21 mouse cellular contexts compared by ENCODE assay signal in genomic region chr9:94424438-94425135, GRCm38 (mm10).
DNase-seq lines count a peak whose midpoint lies in the region; ATAC-seq and TF ChIP-seq lines count a peak whose summit lies in the region.
"Had no signal": no experiment of that assay in that cellular context is flagged by ENCODE, and none has a peak within 500 bp of the region (broad histone marks: within the 10 kb centered on the region; RNA-seq: fewer than 3 reads in every experiment).

No protein-coding gene starts in this region.

- peak; percentile 48; the same call in 1 of the 2 replicates for ATAC-seq in hindbrain, embryonic 11.5 days (ENCODE audit: low FRiP score)
- no peak for ATAC-seq in hindbrain, postnatal 0 days
- ATAC-seq in hindbrain, embryonic 15.5 days (ENCODE audit: low FRiP score, low read depth): peak; percentile 66
- ATAC-seq in neural tube, embryonic 13.5 days (ENCODE audit: low read depth): peak; percentile 91
- no peak for ATAC-seq in forebrain, embryonic 13.5 days
- ATAC-seq: intestine, embryonic 16.5 days had no signal

- TF ChIP-seq CTCF in hindbrain, postnatal 0 days (IDR thresholded peaks at IDR 0.05; ENCODE audit: low read depth): no peak
- no peak for TF ChIP-seq CTCF in cerebellum, adult 2 months (IDR thresholded peaks at IDR 0.05; ENCODE audit: borderline replicate concordance, insufficient read depth, low read depth, low read length)
- no peak for TF ChIP-seq CTCF in gastrocnemius, adult 2 months (IDR thresholded peaks at IDR 0.05)

- no peak for DNase-seq in hindbrain, embryonic 11.5 days (ENCODE audit: low spot score)
- DNase-seq in hindbrain, postnatal 0 days (ENCODE audit: low spot score): no peak
- DNase-seq in fat pad, adult 2 months (ENCODE audit: extremely low read depth, low read depth, low spot score): peak; percentile 58
- no peak for DNase-seq in cerebellum, adult 2 months
- no peak for DNase-seq in gastrocnemius, adult 2 months
- DNase-seq: cerebellum, adult 11-12 months; cerebellum, postnatal 25 days; kidney, adult 9 months; kidney, postnatal 14 days; liver had no signal

- no peak overlapping the region for H3K4me2 ChIP-seq in hindbrain, embryonic 11.5 days (replicated peaks; ENCODE audit: low read depth, low read length)
- no peak overlapping the region for H3K4me2 ChIP-seq in hindbrain, postnatal 0 days (ENCODE audit: low read depth, low read length)
- no peak overlapping the region for H3K4me2 ChIP-seq in hindbrain, embryonic 15.5 days
- no peak overlapping the region for H3K4me2 ChIP-seq in neural tube, embryonic 13.5 days
- H3K4me2 ChIP-seq in forebrain, embryonic 13.5 days: no peak overlapping the region
- H3K4me2 ChIP-seq: embryonic facial prominence, embryonic 15.5 days; liver, embryonic 15.5 days; lung, embryonic 15.5 days had no signal

- no peak for TF ChIP-seq POLR2A in cerebellum, adult 2 months (IDR thresholded peaks at IDR 0.05; ENCODE audit: borderline replicate concordance, insufficient read depth, low read length)

- H3K4me3 ChIP-seq in hindbrain, embryonic 11.5 days (ENCODE audit: low read depth, low read length): no peak overlapping the region
- no peak overlapping the region for H3K4me3 ChIP-seq in hindbrain, postnatal 0 days (ENCODE audit: low read length)
- H3K4me3 ChIP-seq in hindbrain, embryonic 15.5 days: no peak overlapping the region
- no peak overlapping the region for H3K4me3 ChIP-seq in neural tube, embryonic 13.5 days
- no peak overlapping the region for H3K4me3 ChIP-seq in cerebellum, adult 2 months (replicated peaks; ENCODE audit: insufficient read depth, low read depth, low read length)
- H3K4me3 ChIP-seq in gastrocnemius, adult 2 months: no peak overlapping the region
- H3K4me3 ChIP-seq in forebrain, embryonic 13.5 days: no peak overlapping the region
- H3K4me3 ChIP-seq: embryonic facial prominence, embryonic 15.5 days; heart, embryonic 10.5 days; limb, embryonic 10.5 days; liver, embryonic 15.5 days; lung, embryonic 15.5 days; myocyte had no signal

- no peaks in the 10 kb centered on the region for H3K27me3 ChIP-seq in hindbrain, embryonic 11.5 days (ENCODE audit: control insufficient read depth, insufficient read depth, low read length)
- no peaks in the 10 kb centered on the region for H3K27me3 ChIP-seq in hindbrain, postnatal 0 days (ENCODE audit: insufficient read depth, low read length)
- H3K27me3 ChIP-seq in hindbrain, embryonic 15.5 days: no peaks in the 10 kb centered on the region
- H3K27me3 ChIP-seq in neural tube, embryonic 13.5 days: no peaks in the 10 kb centered on the region
- no peaks in the 10 kb centered on the region for H3K27me3 ChIP-seq in cerebellum, adult 2 months (ENCODE audit: control insufficient read depth, insufficient read depth, low read length)
- no peaks in the 10 kb centered on the region for H3K27me3 ChIP-seq in forebrain, embryonic 13.5 days
- H3K27me3 ChIP-seq: embryonic facial prominence, embryonic 15.5 days; liver, embryonic 15.5 days; lung, embryonic 15.5 days had no signal

- H3K4me1 ChIP-seq in hindbrain, embryonic 11.5 days (replicated peaks; ENCODE audit: control insufficient read depth, insufficient read depth, low read length): no peaks in the 10 kb centered on the region
- no peaks in the 10 kb centered on the region for H3K4me1 ChIP-seq in hindbrain, postnatal 0 days (ENCODE audit: insufficient read depth, low read length)
- H3K4me1 ChIP-seq in hindbrain, embryonic 15.5 days (replicated peaks): no peaks in the 10 kb centered on the region
- peaks cover 24% of the 10 kb centered on the region for H3K4me1 ChIP-seq in neural tube, embryonic 13.5 days (replicated peaks)
- no peaks in the 10 kb centered on the region for H3K4me1 ChIP-seq in cerebellum, adult 2 months (ENCODE audit: control insufficient read depth, insufficient read depth, low read length)
- H3K4me1 ChIP-seq in forebrain, embryonic 13.5 days: 0 out of 2 replicates have a peak, but pooled peaks cover 5% of the 10 kb centered on the region
- H3K4me1 ChIP-seq: embryonic facial prominence, embryonic 15.5 days; limb, embryonic 10.5 days; liver, embryonic 15.5 days; lung, embryonic 15.5 days had no signal

- intact Hi-C loops in gastrocnemius, adult 2 months (cut with DNase I): loop anchor here (5.0 kb wide), 1 partner anchor 113 kb away; the partner anchor contains the start of gene 1190002N15Rik

- no peak overlapping the region for H3K27ac ChIP-seq in hindbrain, embryonic 11.5 days (ENCODE audit: low read depth, low read length)
- no peak overlapping the region for H3K27ac ChIP-seq in hindbrain, postnatal 0 days
- H3K27ac ChIP-seq in hindbrain, embryonic 15.5 days (replicated peaks): no peak overlapping the region
- H3K27ac ChIP-seq in neural tube, embryonic 13.5 days (replicated peaks): 0 out of 2 replicates have a peak overlapping the region, but pooled peaks have one; percentile 46
- no peak overlapping the region for H3K27ac ChIP-seq in cerebellum, adult 2 months (ENCODE audit: insufficient read depth, low read length)
- no peak overlapping the region for H3K27ac ChIP-seq in gastrocnemius, adult 2 months
- no peak overlapping the region for H3K27ac ChIP-seq in forebrain, embryonic 13.5 days
- H3K27ac ChIP-seq: embryonic facial prominence, embryonic 15.5 days; heart, embryonic 10.5 days; limb, embryonic 10.5 days; liver, embryonic 15.5 days; lung, embryonic 15.5 days; macrophage had no signal

- WGBS in hindbrain, embryonic 11.5 days: 74% methylated on average over 5 of the region's 5 CpGs
- 58% methylated on average over 5 of the region's 5 CpGs for WGBS in hindbrain, postnatal 0 days
- 41% methylated on average over 5 of the region's 5 CpGs for WGBS in hindbrain, embryonic 15.5 days
- 34% methylated on average over 5 of the region's 5 CpGs for WGBS in neural tube, embryonic 13.5 days
- WGBS in cerebellum, adult 2 months: 86% methylated on average over 5 of the region's 5 CpGs
- WGBS in forebrain, embryonic 13.5 days: 49% methylated on average over 5 of the region's 5 CpGs

- no peak overlapping the region for H3K9ac ChIP-seq in hindbrain, embryonic 11.5 days (ENCODE audit: low read depth, low read length)
- no peak overlapping the region for H3K9ac ChIP-seq in hindbrain, postnatal 0 days (replicated peaks; ENCODE audit: low read length)
- no peak overlapping the region for H3K9ac ChIP-seq in hindbrain, embryonic 15.5 days
- H3K9ac ChIP-seq in neural tube, embryonic 13.5 days: no peak overlapping the region
- no peak overlapping the region for H3K9ac ChIP-seq in forebrain, embryonic 13.5 days
- H3K9ac ChIP-seq: embryonic facial prominence, embryonic 15.5 days; liver, embryonic 15.5 days; lung, embryonic 15.5 days had no signal

- no peaks in the 10 kb centered on the region for H3K9me3 ChIP-seq in hindbrain, embryonic 11.5 days (ENCODE audit: control insufficient read depth, low read length)
- H3K9me3 ChIP-seq in hindbrain, postnatal 0 days (ENCODE audit: low read length): no peaks in the 10 kb centered on the region
- no peaks in the 10 kb centered on the region for H3K9me3 ChIP-seq in hindbrain, embryonic 15.5 days
- H3K9me3 ChIP-seq in neural tube, embryonic 13.5 days: no peaks in the 10 kb centered on the region
- H3K9me3 ChIP-seq in forebrain, embryonic 13.5 days (replicated peaks): no peaks in the 10 kb centered on the region
- H3K9me3 ChIP-seq: embryonic facial prominence, embryonic 15.5 days; heart, embryonic 10.5 days; limb, embryonic 10.5 days; liver, embryonic 15.5 days; lung, embryonic 15.5 days had no signal

- no peaks in the 10 kb centered on the region for H3K36me3 ChIP-seq in hindbrain, embryonic 11.5 days (ENCODE audit: control insufficient read depth, insufficient read depth, low read length)
- H3K36me3 ChIP-seq in hindbrain, postnatal 0 days (ENCODE audit: insufficient read depth, low read length): no peaks in the 10 kb centered on the region
- H3K36me3 ChIP-seq in hindbrain, embryonic 15.5 days: no peaks in the 10 kb centered on the region
- no peaks in the 10 kb centered on the region for H3K36me3 ChIP-seq in neural tube, embryonic 13.5 days
- no peaks in the 10 kb centered on the region for H3K36me3 ChIP-seq in forebrain, embryonic 13.5 days (ENCODE audit: poor library complexity, severe bottlenecking)
- H3K36me3 ChIP-seq: embryonic facial prominence, embryonic 15.5 days; heart, embryonic 10.5 days; limb, embryonic 10.5 days; liver, embryonic 15.5 days; lung, embryonic 15.5 days had no signal

Comparison
In these comparisons a context has a peak if more than half of its experiments do, and no peak if none do; other contexts are left out.
1. ATAC-seq: peak in hindbrain, embryonic 11.5 days (single experiment), hindbrain, embryonic 15.5 days (single experiment) and neural tube, embryonic 13.5 days (single experiment); none in hindbrain, postnatal 0 days (single experiment) and forebrain, embryonic 13.5 days (single experiment).